Comparison of ENCODE assay signal across 8 mouse cellular contexts in the genomic region with DNA sequence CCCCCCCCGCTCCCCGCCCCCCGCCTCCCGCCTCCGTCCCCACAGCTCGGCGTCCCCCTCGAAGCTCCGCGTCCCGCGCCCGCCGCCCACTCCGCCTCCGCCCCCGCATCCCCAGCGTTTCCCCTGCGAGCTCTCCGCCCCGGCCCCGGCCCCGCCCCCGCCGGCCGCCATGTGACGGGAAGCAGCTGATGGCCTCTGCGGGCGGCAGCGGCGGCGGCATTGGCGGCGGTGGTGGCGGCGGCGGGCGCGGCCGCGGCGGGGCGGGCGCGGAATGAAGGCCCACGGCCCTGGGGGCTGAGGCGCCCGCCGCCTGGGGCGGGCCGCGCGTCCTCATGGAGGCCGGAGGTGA. TPM values are rescaled to one million over a fixed set of nuclear protein-coding genes. Genes with fewer than 3 reads are reported as not detected.
DNase-seq lines count a peak whose midpoint lies in the region; ATAC-seq lines count a peak whose summit lies in the region.

Wsb2 (plus strand) TSS at position 176 of the 349 bp plus-strand sequence.

- peaks cover 10% of the 10 kb centered on the region; the same call in 1 of the 2 replicates for H3K4me1 ChIP-seq in embryonic facial prominence, embryonic 11.5 days (ENCODE audit: control insufficient read depth, insufficient read depth, low read length)
- peaks cover 44% of the 10 kb centered on the region for H3K4me1 ChIP-seq in limb, embryonic 13.5 days
- H3K4me1 ChIP-seq in midbrain, embryonic 14.5 days (ENCODE audit: control insufficient read depth, insufficient read depth, low read length), result peaks cover 34% of the 10 kb centered on the region

- H3K36me3 ChIP-seq in embryonic facial prominence, embryonic 11.5 days (replicated peaks; ENCODE audit: control insufficient read depth, insufficient read depth, low read depth, low read length), result no peaks in the 10 kb centered on the region
- no peaks in the 10 kb centered on the region for H3K36me3 ChIP-seq in limb, embryonic 13.5 days
- H3K36me3 ChIP-seq in midbrain, embryonic 14.5 days (ENCODE audit: control insufficient read depth, insufficient read depth, low read length), result no peaks in the 10 kb centered on the region

- H3K9me3 ChIP-seq in embryonic facial prominence, embryonic 11.5 days (replicated peaks; ENCODE audit: control insufficient read depth, low read length), result no peaks in the 10 kb centered on the region
- H3K9me3 ChIP-seq in limb, embryonic 13.5 days, result no peaks in the 10 kb centered on the region
- H3K9me3 ChIP-seq in midbrain, embryonic 14.5 days (ENCODE audit: control insufficient read depth, low read length), result no peaks in the 10 kb centered on the region

- H3K27me3 ChIP-seq in embryonic facial prominence, embryonic 11.5 days (ENCODE audit: control insufficient read depth, insufficient read depth, low read length), result no peaks in the 10 kb centered on the region
- no peaks in the 10 kb centered on the region for H3K27me3 ChIP-seq in limb, embryonic 13.5 days
- H3K27me3 ChIP-seq in midbrain, embryonic 14.5 days (ENCODE audit: control insufficient read depth, insufficient read depth, low read length), result no peaks in the 10 kb centered on the region

- peak within 1 kb of the TSS; percentile 88 for H3K4me3 ChIP-seq in embryonic facial prominence, embryonic 11.5 days (ENCODE audit: low read depth, low read length)
- peak within 1 kb of the TSS; percentile 94 for H3K4me3 ChIP-seq in limb, embryonic 13.5 days
- H3K4me3 ChIP-seq in midbrain, embryonic 14.5 days (replicated peaks; ENCODE audit: low read depth, low read length), result peak within 1 kb of the TSS; percentile 98

- peak within 1 kb of the TSS; percentile 88 for H3K4me2 ChIP-seq in embryonic facial prominence, embryonic 11.5 days (ENCODE audit: low read depth, low read length)
- H3K4me2 ChIP-seq in limb, embryonic 13.5 days (replicated peaks), result peak within 1 kb of the TSS; percentile 90
- peak within 1 kb of the TSS; percentile 91 for H3K4me2 ChIP-seq in midbrain, embryonic 14.5 days (ENCODE audit: low read length)

- peak within 1 kb of the TSS; percentile 63 for H3K27ac ChIP-seq in embryonic facial prominence, embryonic 11.5 days (replicated peaks; ENCODE audit: low read depth, low read length)
- peak within 1 kb of the TSS; percentile 81 for H3K27ac ChIP-seq in limb, embryonic 13.5 days
- peak within 1 kb of the TSS; percentile 89 for H3K27ac ChIP-seq in midbrain, embryonic 14.5 days (replicated peaks; ENCODE audit: low read depth, low read length)

- WGBS in embryonic facial prominence, embryonic 11.5 days, result 0% methylated on average over 2 of the region's 54 CpGs
- WGBS in limb, embryonic 13.5 days, result 0% methylated on average over 28 of the region's 54 CpGs
- 0% methylated on average over 14 of the region's 54 CpGs for WGBS in midbrain, embryonic 14.5 days

- peak; percentile 81 for DNase-seq in layer of hippocampus, adult 11-12 months (ENCODE audit: low spot score)
- no peak for DNase-seq in layer of hippocampus, adult 9-10 months (ENCODE audit: low spot score)
- peak; percentile 80 for DNase-seq in embryonic facial prominence, embryonic 11.5 days (ENCODE audit: low spot score)
- DNase-seq in heart, adult 11 months, result peak; percentile 99
- peak; percentile 65 for DNase-seq in kidney, adult 11 months
- peak; percentile 89 for DNase-seq in midbrain, embryonic 14.5 days
- peak; percentile 78 to 88 for DNase-seq in spleen, adult 18-20 months

- ATAC-seq in embryonic facial prominence, embryonic 11.5 days (replicated peaks; ENCODE audit: insufficient number of reproducible peaks, low FRiP score, low TSS enrichment, low read depth), result peak; percentile 60; the same call in 1 of the 2 replicates
- peak; percentile 87 for ATAC-seq in limb, embryonic 13.5 days (ENCODE audit: low FRiP score, low read depth)
- ATAC-seq in midbrain, embryonic 14.5 days (ENCODE audit: low FRiP score, low TSS enrichment), result peak; percentile 80

- peak within 1 kb of the TSS; percentile 86 for H3K9ac ChIP-seq in embryonic facial prominence, embryonic 11.5 days (replicated peaks; ENCODE audit: low read length)
- H3K9ac ChIP-seq in limb, embryonic 13.5 days, result peak within 1 kb of the TSS; percentile 95
- peak within 1 kb of the TSS; percentile 96 for H3K9ac ChIP-seq in midbrain, embryonic 14.5 days (replicated peaks; ENCODE audit: low read length)

RNA-seq across cellular contexts. Expression of gene Wsb2, which starts in this region (rescaled TPM):
- 53.6 and 54.1 TPM in 2 replicates for polyA plus RNA-seq in embryonic facial prominence, embryonic 11.5 days (2014; fragmentation: Nextera tagmentation; extraction: Ambion mirVana)
- polyA plus RNA-seq in limb, embryonic 13.5 days (2015; fragmentation: Nextera tagmentation; extraction: Ambion mirVana), result 54.9 and 55.2 TPM in 2 replicates
- 238 and 242 TPM in 2 replicates for polyA plus RNA-seq in midbrain, embryonic 14.5 days (2014; fragmentation: Nextera tagmentation; extraction: Ambion mirVana)
